Mouse (Mus musculus): ENCODE measurements around the gene Gm8138. TPM values are rescaled to one million over a fixed set of nuclear protein-coding genes. Genes with fewer than 3 reads are reported as not detected.
"Not testable (repeated sequence)": the region's sequence is repeated elsewhere in the genome, so short reads cannot be mapped to it uniquely, and the experiment has no call there.

Gene Gm8138
- polyA plus RNA-seq (2014; fragmentation: Nextera tagmentation; extraction: Ambion mirVana), result not detected in 2 replicates

- H3K4me2 ChIP-seq (ENCODE audit: low read length); H3K9ac ChIP-seq (ENCODE audit: low read length); H3K36me3 ChIP-seq (ENCODE audit: control insufficient read depth, insufficient read depth, low read length); H3K4me3 ChIP-seq (ENCODE audit: control insufficient read depth in 1 of 2, insufficient read depth in 1 of 2, low read depth in 1 of 2, low read length in 2 of 2); H3K9me3 ChIP-seq (ENCODE audit: control insufficient read depth, low read length); ATAC-seq (ENCODE audit: insufficient number of reproducible peaks, insufficient read depth, low FRiP score, low read depth); H3K27me3 ChIP-seq (ENCODE audit: control insufficient read depth, insufficient read depth, low read length); H3K4me1 ChIP-seq (ENCODE audit: control insufficient read depth in 2 of 2, insufficient read depth in 2 of 2, low read length in 2 of 2); H3K27ac ChIP-seq (replicated peaks in 1 of 2; ENCODE audit: control insufficient read depth in 1 of 2, insufficient read depth in 1 of 2, low read depth in 2 of 2, low read length in 2 of 2): not testable (repeated sequence)
- no CpG with 5 or more reads among the region's 3 CpGs for WGBS
Measured at GRCm38 (mm10) chr14:43416250-43416649, at the start of gene Gm8138. Gm8138 (minus strand) TSS chr14:43416350.

GRCm38 (mm10) chr14:43361713-43362112 lies 54.4 kb downstream of the Gm8138 start:
- H3K9me3 ChIP-seq (ENCODE audit: control insufficient read depth, low read length); H3K4me3 ChIP-seq (ENCODE audit: control insufficient read depth in 1 of 2, insufficient read depth in 1 of 2, low read depth in 1 of 2, low read length in 2 of 2); H3K4me1 ChIP-seq (ENCODE audit: control insufficient read depth in 2 of 2, insufficient read depth in 2 of 2, low read length in 2 of 2); H3K4me2 ChIP-seq (ENCODE audit: low read length); H3K36me3 ChIP-seq (ENCODE audit: control insufficient read depth, insufficient read depth, low read length); H3K27me3 ChIP-seq (ENCODE audit: control insufficient read depth, insufficient read depth, low read length); H3K27ac ChIP-seq (replicated peaks in 1 of 2; ENCODE audit: control insufficient read depth in 1 of 2, insufficient read depth in 1 of 2, low read depth in 2 of 2, low read length in 2 of 2); H3K9ac ChIP-seq (ENCODE audit: low read length); ATAC-seq (ENCODE audit: insufficient number of reproducible peaks, insufficient read depth, low FRiP score, low read depth): not testable (repeated sequence)
- 73% methylated on average over 11 of the region's 11 CpGs for WGBS

Other genes with a start within 250 kb of the Gm8138 start
- gene Gm7233, start 236.5 kb downstream of the Gm8138 start, polyA plus RNA-seq (2014; fragmentation: Nextera tagmentation; extraction: Ambion mirVana), result 0.14 and 0.30 TPM in 2 replicates
- not detected in 2 replicates for gene Gm8122, start 181.0 kb downstream of the Gm8138 start, polyA plus RNA-seq (2014; fragmentation: Nextera tagmentation; extraction: Ambion mirVana)
- not detected in 2 replicates for gene Gm8126, start 157.7 kb downstream of the Gm8138 start, polyA plus RNA-seq (2014; fragmentation: Nextera tagmentation; extraction: Ambion mirVana)
- not detected in 2 replicates for gene Gm9732, start 141.3 kb downstream of the Gm8138 start, polyA plus RNA-seq (2014; fragmentation: Nextera tagmentation; extraction: Ambion mirVana)
- not detected in 2 replicates for gene Gm8127, start 122.5 kb downstream of the Gm8138 start, polyA plus RNA-seq (2014; fragmentation: Nextera tagmentation; extraction: Ambion mirVana)
- not detected in 2 replicates for gene 1700001F09Rik, start 68.5 kb downstream of the Gm8138 start, polyA plus RNA-seq (2014; fragmentation: Nextera tagmentation; extraction: Ambion mirVana)
- not detected in 2 replicates for gene Gm5799, start 127.2 kb upstream of the Gm8138 start, polyA plus RNA-seq (2014; fragmentation: Nextera tagmentation; extraction: Ambion mirVana)
- not detected in 2 replicates for gene Gm17654, start 162.8 kb upstream of the Gm8138 start, polyA plus RNA-seq (2014; fragmentation: Nextera tagmentation; extraction: Ambion mirVana)
- gene Gm10375, start 191.7 kb upstream of the Gm8138 start, polyA plus RNA-seq (2014; fragmentation: Nextera tagmentation; extraction: Ambion mirVana), result not detected in 2 replicates

Measured in heart, embryonic 14.5 days (tissue).